Mouse (Mus musculus): Measurements from ENCODE around the gene Hoxd4. TPM values are rescaled to one million over a fixed set of nuclear protein-coding genes. Genes with fewer than 3 reads are reported as not detected.

The Hoxd4 gene
- polyA plus RNA-seq, 1 experiment from 2014 or later: 1.2 TPM

DNA sequence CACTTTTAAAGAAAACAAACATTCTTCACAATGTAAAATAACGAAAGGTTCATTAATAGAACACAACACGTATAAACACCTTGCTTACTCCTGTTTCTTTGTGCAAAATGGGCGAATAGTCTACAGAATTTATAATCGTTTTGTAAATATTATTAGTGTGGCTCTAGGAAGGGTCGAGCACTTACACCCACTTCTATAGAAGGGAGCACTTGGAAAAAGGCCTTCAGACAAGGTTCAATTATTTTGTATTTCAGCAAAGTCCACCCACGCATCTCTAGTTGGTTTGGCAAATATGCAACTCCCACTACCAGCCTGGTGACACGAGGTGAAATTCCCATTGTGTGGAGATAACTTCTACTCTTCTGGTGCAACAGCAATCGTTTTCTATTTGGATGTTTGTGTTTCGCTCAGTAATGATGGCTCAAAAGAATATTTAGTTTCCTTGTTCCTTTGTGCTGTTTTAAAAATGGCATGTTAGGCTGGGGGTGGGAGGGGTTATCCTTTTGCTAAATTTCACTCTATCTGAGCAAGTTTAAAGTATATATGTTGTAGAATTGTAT, 36.8 kb downstream of the Hoxd4 start:
- no peak overlapping the region for H3K9ac ChIP-seq
- no peak overlapping the region for H3K27ac ChIP-seq
- peaks cover 21% of the 10 kb centered on the region for H3K4me1 ChIP-seq (replicated peaks)
- H3K27me3 ChIP-seq (replicated peaks): peaks cover 93% of the 10 kb centered on the region
- H3K36me3 ChIP-seq: no peaks in the 10 kb centered on the region
- H3K9me3 ChIP-seq: no peaks in the 10 kb centered on the region
- 31% methylated on average over 9 of the region's 9 CpGs for WGBS
- ATAC-seq: no peak
- no peak overlapping the region for H3K4me3 ChIP-seq (replicated peaks)
- H3K4me2 ChIP-seq (replicated peaks): 0 out of 2 replicates have a peak overlapping the region, but pooled peaks have one; percentile 7

DNA sequence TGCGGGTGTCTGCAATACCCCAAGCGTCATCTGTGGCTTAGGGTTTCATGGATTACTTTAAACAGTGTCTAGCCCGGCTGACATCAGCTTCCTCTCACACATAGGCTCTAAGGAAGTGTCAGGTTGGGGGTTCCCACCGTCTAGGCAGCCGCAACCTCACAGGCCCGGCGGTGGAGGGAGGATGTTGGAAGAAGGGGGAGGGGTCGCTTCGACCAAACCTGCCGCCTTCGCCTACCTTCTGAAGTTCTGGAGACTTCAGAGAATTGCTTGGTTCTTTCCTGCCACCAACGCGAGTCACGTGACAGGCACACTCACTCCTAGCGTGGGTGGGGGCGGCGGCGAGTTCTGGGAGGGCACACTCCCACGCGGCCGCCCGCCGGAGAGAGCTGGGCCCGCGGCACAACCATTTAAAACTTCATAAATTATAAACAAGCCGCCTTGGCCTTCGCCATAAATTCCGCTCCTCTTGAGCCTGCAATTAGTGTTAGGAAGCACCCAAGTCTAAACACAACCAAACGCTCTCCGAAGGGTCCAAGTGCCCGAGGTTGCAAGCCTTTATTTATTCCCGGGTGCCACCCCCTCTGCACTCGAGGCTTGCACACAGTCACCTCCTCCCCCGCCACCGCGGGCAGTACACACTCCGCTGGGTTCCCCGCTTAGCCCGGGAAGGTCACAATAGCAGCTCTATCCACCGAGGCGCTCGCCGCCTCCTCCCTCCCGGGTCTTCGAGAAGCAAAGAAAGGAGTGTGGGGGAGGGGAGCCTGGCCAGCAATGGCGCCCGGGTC, 37.8 kb downstream of the Hoxd4 start:
- H3K9me3 ChIP-seq: no peaks in the 10 kb centered on the region
- peak overlapping the region; percentile 67 for H3K4me2 ChIP-seq (replicated peaks)
- H3K4me1 ChIP-seq (replicated peaks): peaks cover 21% of the 10 kb centered on the region
- peak; percentile 61 for ATAC-seq
- 0 out of 2 replicates have a peak overlapping the region, but pooled peaks have one; percentile 9 for H3K27ac ChIP-seq
- peak overlapping the region; percentile 29 for H3K4me3 ChIP-seq (replicated peaks)
- H3K9ac ChIP-seq: peak overlapping the region; percentile 9; the same call in 1 of the 2 replicates
- H3K27me3 ChIP-seq (replicated peaks): peaks cover 89% of the 10 kb centered on the region
- no peaks in the 10 kb centered on the region for H3K36me3 ChIP-seq
- WGBS: under 1% methylated on average over 47 of the region's 47 CpGs

DNA sequence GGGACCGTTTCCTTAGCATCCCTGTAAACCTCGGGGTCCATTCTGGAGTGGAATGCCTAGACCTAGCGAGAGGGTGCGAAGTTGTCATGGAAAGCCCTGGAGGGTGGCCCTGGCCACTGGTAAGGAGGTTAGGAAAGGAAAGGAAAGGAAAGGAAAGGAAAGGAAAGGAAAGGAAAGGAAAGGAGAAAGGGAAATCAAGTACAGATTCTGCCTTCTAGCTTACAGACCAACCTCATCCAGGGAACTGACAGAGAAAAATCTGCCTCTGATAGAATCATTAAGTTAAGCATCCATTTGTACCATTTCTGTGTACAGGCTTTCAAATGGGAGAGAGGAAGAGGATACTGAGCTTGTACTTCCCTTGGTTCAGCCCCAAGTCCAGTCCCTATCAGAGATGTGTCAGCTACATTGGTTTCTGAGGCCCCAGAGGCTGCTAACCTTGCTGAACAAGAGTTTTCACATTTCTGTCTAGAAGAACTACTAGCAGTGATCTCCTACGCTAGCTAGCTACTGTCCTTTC, 39.1 kb downstream of the Hoxd4 start:
- no peaks in the 10 kb centered on the region for H3K9me3 ChIP-seq
- no peak overlapping the region for H3K27ac ChIP-seq
- H3K4me1 ChIP-seq (replicated peaks): peaks cover 21% of the 10 kb centered on the region
- H3K4me2 ChIP-seq (replicated peaks): no peak overlapping the region
- no peak for ATAC-seq
- H3K9ac ChIP-seq: no peak overlapping the region
- H3K36me3 ChIP-seq: no peaks in the 10 kb centered on the region
- H3K4me3 ChIP-seq (replicated peaks): no peak overlapping the region
- peaks cover 80% of the 10 kb centered on the region for H3K27me3 ChIP-seq (replicated peaks)
- 44% methylated on average over 5 of the region's 5 CpGs for WGBS

DNA sequence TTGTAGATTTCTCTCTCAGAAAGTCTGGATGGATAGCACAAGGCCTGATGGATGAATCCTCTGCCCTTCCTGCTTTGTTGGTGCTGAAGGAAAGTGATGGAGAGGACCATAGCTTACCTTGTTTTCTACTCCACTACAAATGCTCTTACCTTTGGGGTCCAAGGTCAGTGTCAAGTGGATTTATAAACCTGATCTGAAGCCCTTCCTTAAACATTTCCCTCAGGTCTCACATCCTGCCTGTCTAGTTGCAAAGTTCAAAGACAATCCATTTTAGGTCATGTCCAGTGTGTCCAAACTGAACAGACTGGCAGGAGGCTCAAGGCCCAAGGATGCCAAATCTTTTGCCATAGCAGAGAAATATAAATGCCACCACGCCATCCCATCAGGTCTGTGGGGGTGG, 40.1 kb downstream of the Hoxd4 start:
- Histone ChIP-seq H3K36me3 (no peaks in the 10 kb centered on the region), H3K4me2 (replicated peaks) (no peak overlapping the region), H3K9me3 (no peaks in the 10 kb centered on the region), H3K4me3 (replicated peaks) (no peak overlapping the region), H3K4me1 (replicated peaks) (peaks cover 21% of the 10 kb centered on the region), H3K27ac (no peak overlapping the region), H3K27me3 (replicated peaks) (peaks cover 70% of the 10 kb centered on the region), H3K9ac (no peak overlapping the region)
- WGBS: 85% methylated on average over 1 of the region's 1 CpGs
- ATAC-seq: no peak

DNA sequence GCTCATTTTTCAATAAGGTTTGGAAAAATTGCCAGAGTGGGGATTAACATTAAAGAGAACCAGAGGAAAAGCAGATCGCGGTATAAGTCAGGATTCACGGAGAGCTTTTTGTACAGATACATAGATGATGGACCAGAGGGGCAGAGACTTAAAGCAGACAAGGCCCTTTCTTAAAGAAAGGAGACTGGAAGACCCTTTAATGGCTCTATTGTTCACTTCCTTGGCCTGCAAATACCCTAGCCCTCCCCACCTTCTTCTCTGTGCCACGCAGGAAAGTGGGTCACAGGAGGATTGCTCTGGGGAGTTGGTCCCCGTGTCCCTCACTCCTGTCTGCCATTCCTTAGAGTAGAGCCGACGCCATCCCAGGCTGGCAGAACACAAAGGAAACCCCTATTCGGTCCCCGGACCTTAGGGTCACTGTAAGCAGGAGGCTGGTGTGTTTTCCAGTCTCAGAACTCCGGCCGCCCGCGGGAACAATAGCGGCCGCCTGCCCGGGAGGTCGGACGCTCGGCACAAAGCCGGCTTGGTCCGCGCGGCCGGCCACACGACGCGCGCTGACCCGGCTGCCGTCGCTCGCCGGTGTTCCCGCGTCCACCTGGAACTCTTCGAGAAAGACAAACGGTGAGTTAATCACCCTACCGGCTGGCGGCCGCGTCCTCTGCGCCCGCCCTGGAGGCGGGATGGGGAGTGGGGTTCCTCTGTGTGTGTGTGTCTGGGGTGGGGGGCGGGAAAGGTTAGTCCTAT, 40.9 kb downstream of the Hoxd4 start:
- Histone ChIP-seq H3K9ac (peak overlapping the region; percentile 23; the same call in 1 of the 2 replicates), H3K4me2 (replicated peaks) (peak overlapping the region; percentile 73), H3K9me3 (no peaks in the 10 kb centered on the region), H3K4me1 (replicated peaks) (peaks cover 21% of the 10 kb centered on the region), H3K27me3 (replicated peaks) (peaks cover 62% of the 10 kb centered on the region), H3K27ac (no peak overlapping the region), H3K36me3 (no peaks in the 10 kb centered on the region), H3K4me3 (replicated peaks) (peak overlapping the region; percentile 34)
- WGBS: 4% methylated on average over 45 of the region's 45 CpGs
- ATAC-seq: peak; percentile 40; the same call in 1 of the 2 replicates

DNA sequence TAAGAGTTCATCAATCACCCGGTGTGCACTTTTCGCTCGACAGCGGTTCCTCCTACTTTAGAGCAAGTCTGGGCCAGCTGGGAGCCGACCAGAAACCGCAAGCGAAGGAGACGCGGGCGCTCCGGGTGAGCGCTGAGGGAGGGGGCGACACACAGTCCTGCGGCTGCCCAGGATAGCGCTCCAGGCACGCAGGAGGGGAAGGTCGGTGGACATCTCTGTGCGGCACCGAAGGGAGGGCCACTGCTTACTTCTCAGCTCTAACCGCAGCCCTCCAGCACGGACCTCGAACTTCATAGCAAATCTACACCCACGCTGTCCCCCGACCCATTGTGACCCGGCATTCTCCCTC, 41.4 kb downstream of the Hoxd4 start:
- 5% methylated on average over 25 of the region's 25 CpGs for WGBS
- H3K4me3 ChIP-seq (replicated peaks): peak overlapping the region; percentile 34
- H3K4me2 ChIP-seq (replicated peaks): peak overlapping the region; percentile 73
- H3K9me3 ChIP-seq: no peaks in the 10 kb centered on the region
- H3K9ac ChIP-seq: no peak overlapping the region
- H3K27me3 ChIP-seq (replicated peaks): peaks cover 61% of the 10 kb centered on the region
- ATAC-seq: peak; percentile 39
- no peak overlapping the region for H3K27ac ChIP-seq
- no peaks in the 10 kb centered on the region for H3K36me3 ChIP-seq
- peaks cover 21% of the 10 kb centered on the region for H3K4me1 ChIP-seq (replicated peaks)

DNA sequence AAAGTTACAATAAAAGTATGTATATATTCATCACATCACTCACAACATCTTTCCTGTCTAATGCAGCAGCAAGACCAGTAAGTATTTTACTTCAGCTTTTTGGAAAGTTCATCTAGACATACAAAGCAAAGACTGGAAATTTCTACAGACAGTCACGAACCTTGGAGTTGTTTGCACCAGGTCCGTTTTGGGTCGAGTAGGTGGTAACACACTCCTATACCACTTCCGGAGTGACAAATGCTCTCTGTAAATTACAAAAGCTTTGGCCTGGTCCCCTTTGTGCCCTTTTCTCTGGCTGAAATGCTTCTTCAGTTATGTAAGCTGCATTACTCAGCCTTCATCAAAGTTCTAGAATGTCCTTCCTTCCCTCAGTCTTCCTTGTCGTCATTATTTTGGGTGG, 42.0 kb downstream of the Hoxd4 start:
- H3K9ac ChIP-seq: no peak overlapping the region
- ATAC-seq: no peak
- H3K9me3 ChIP-seq: no peaks in the 10 kb centered on the region
- peaks cover 57% of the 10 kb centered on the region for H3K27me3 ChIP-seq (replicated peaks)
- WGBS: 37% methylated on average over 5 of the region's 5 CpGs
- H3K4me3 ChIP-seq (replicated peaks): no peak overlapping the region
- H3K36me3 ChIP-seq: no peaks in the 10 kb centered on the region
- peaks cover 21% of the 10 kb centered on the region for H3K4me1 ChIP-seq (replicated peaks)
- no peak overlapping the region for H3K4me2 ChIP-seq (replicated peaks)
- no peak overlapping the region for H3K27ac ChIP-seq

DNA sequence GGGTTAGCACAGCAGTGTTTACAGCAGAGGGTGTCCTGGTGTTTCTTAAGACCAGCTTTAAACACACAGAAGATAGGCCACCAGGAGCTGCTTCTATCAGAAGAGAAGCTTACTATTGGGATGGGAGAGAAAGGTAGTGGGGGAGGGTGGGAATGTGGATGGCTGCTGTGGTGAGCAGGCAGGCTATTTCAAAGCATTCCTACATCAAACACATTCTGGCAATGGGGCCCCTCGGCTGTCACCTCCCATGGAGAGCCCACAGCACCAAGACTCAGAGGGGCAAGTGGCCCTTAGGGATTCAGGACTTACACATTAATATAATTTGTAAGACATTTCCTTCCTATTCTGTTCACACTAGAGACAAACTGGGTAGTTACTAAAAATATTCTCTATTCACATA, 48.4 kb downstream of the Hoxd4 start:
- no peak overlapping the region for H3K27ac ChIP-seq
- no peak overlapping the region for H3K4me3 ChIP-seq (replicated peaks)
- peaks cover 52% of the 10 kb centered on the region for H3K27me3 ChIP-seq (replicated peaks)
- H3K4me1 ChIP-seq (replicated peaks): peaks cover 17% of the 10 kb centered on the region
- H3K9me3 ChIP-seq: no peaks in the 10 kb centered on the region
- H3K9ac ChIP-seq: no peak overlapping the region
- 7% methylated on average over 1 of the region's 1 CpGs for WGBS
- no peak overlapping the region for H3K4me2 ChIP-seq (replicated peaks)
- no peak for ATAC-seq
- no peaks in the 10 kb centered on the region for H3K36me3 ChIP-seq

DNA sequence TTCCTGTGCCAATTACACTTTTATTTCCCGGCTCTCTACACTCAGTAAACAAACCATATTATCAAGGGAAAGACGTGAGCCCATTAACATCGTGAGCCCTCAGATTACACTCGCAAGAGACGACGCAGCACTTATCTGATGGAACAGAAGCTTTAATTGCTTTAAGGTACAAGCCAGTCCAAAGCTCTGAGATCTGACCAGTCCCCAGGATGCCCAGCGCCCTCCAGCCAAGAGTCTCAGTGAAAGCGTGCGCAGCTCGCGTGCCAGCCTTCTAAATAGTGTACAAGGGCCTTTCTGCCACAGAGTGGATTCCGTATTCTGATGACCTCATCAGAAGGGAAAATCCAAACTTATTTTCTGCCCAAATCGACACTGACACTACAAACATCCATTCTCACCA, 50.2 kb downstream of the Hoxd4 start:
- Histone ChIP-seq H3K27ac (no peak overlapping the region), H3K4me2 (replicated peaks) (peak overlapping the region; percentile 98), H3K9me3 (no peaks in the 10 kb centered on the region), H3K4me3 (replicated peaks) (peak overlapping the region; percentile 53; the same call in 1 of the 2 replicates), H3K9ac (no peak overlapping the region), H3K4me1 (replicated peaks) (peaks cover 17% of the 10 kb centered on the region), H3K36me3 (no peaks in the 10 kb centered on the region), H3K27me3 (replicated peaks) (peaks cover 58% of the 10 kb centered on the region)
- 4% methylated on average over 13 of the region's 13 CpGs for WGBS
- no peak for ATAC-seq

DNA sequence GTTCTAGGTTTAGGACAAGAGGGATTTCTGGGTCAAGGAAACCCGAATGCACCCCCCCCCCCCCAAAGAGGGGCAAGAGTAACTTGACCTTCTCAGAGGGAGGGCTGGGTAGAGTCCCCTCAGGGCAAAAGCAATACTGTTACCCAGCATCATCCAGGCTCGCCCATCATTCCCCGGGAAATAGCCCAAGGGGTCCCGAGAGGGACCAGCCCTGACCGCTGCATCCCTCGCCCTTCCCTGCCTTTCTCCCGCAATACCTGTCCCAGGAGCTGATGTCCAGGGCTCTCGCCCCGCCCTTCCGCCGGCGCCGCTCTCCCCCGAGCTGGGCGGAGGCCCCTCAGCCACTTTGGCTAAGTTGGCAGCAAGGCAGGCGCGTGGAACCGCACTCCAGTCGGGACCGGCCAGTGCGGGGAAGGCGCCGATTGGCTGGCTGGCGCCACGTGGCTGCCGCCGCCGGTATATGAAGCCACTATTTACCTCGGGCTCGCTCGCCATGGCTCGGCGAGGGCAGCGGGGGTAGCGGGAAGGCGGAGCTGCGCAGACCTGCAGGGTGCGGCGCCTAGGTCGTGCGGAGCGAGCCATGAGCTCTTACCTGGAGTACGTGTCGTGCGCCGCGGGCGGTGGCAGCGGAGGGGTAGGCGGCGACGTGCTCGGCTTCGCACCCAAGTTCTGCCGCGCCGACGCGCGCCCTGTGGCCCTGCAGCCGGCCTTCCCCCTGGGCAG, 51.0 kb downstream of the Hoxd4 start, which contains the start of gene Hoxd1:
Gene Hoxd1, plus strand, starts transcription at position 459 of the 723 bp plus-strand sequence.
- ATAC-seq: peak; percentile 92

DNA sequence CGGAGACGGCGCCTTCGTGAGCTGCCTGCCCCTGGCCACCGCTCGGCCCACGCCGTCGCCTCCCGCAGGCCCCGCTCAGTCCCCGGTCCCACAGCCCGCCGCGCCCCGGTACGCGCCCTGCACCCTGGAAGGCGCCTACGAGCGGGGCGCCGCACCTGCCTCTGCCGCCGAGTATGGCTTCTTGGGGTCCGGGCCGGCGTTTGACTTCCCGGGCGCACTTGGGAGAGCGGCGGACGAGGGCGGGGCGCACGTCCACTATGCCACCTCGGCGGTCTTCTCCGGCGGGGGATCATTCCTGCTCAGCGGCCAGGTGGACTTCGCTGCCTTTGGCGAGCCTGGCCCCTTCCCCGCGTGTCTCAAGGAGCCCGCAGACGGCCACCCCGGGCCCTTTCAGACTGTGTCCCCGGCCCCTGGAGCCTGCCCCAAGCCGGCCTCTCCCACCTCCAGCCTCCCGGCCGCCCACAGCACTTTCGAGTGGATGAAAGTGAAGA, 51.6 kb downstream of the Hoxd4 start:
- peak; percentile 71; the same call in 1 of the 2 replicates for ATAC-seq
- no peak overlapping the region for H3K27ac ChIP-seq
- H3K36me3 ChIP-seq: no peaks in the 10 kb centered on the region
- H3K27me3 ChIP-seq (replicated peaks): peaks cover 55% of the 10 kb centered on the region
- 2% methylated on average over 41 of the region's 53 CpGs for WGBS
- peaks cover 17% of the 10 kb centered on the region for H3K4me1 ChIP-seq (replicated peaks)
- H3K4me3 ChIP-seq (replicated peaks): peak overlapping the region; percentile 53
- H3K4me2 ChIP-seq (replicated peaks): peak overlapping the region; percentile 98
- 0 out of 2 replicates have a peak overlapping the region, but pooled peaks have one; percentile 18 for H3K9ac ChIP-seq
- no peaks in the 10 kb centered on the region for H3K9me3 ChIP-seq

More for the DNA sequence above, 51.0 kb downstream of the Hoxd4 start, which contains the start of gene Hoxd1:
- Histone ChIP-seq H3K27me3 (replicated peaks) (peaks cover 58% of the 10 kb centered on the region), H3K9me3 (no peaks in the 10 kb centered on the region), H3K9ac (peak within 1 kb of the TSS; percentile 18; the same call in 1 of the 2 replicates), H3K4me2 (replicated peaks) (peak within 1 kb of the TSS; percentile 98), H3K4me1 (replicated peaks) (peaks cover 17% of the 10 kb centered on the region), H3K27ac (no peak within 1 kb of the TSS), H3K4me3 (replicated peaks) (peak within 1 kb of the TSS; percentile 53), H3K36me3 (no peaks in the 10 kb centered on the region)
- WGBS: under 1% methylated on average over 60 of the region's 61 CpGs
